Mouse (Mus musculus) lung, embryonic 16.5 days (tissue): ENCODE data around the gene Ptpn7. TPM values are rescaled to one million over a fixed set of nuclear protein-coding genes. Genes with fewer than 3 reads are reported as not detected.

Experiments used
- ATAC-seq: fragments of 200-750 bp; cut with Nextera tagmentation; 2 replicates; pipeline ENCODE4 v1.8.0; 2017; ENCODE audit warnings: low read depth, mild to moderate bottlenecking, moderate library complexity
- H3K27ac ChIP-seq: fragments of 300-500 bp; sonication (generic); 2 replicates; pipeline ENCODE4 v1.5.1; 2014; ENCODE audit warnings: mild to moderate bottlenecking, control low read depth, low read length
- H3K27me3 ChIP-seq: fragments of 300-500 bp; sonication (generic); 2 replicates; pipeline ENCODE4 v1.6.1; 2014; ENCODE audit warnings: low read depth, low read length, mixed read lengths; ENCODE audit not compliant: control insufficient read depth, insufficient read depth
- H3K36me3 ChIP-seq: fragments of 300-500 bp; sonication (generic); 2 replicates; pipeline ENCODE4 v1.6.1; 2014; ENCODE audit warnings: low read length; ENCODE audit not compliant: control insufficient read depth, insufficient read depth
- H3K4me1 ChIP-seq: fragments of 300-500 bp; sonication (generic); replicated peaks from 2 replicates; pipeline ENCODE4 v1.6.1; 2014; ENCODE audit warnings: low read length, mixed read lengths; ENCODE audit not compliant: control insufficient read depth, insufficient read depth
- H3K4me2 ChIP-seq: fragments of 300-500 bp; sonication (generic); 2 replicates; pipeline ENCODE4 v1.6.1; 2014; ENCODE audit warnings: low read depth, low read length, control low read depth
- H3K4me3 ChIP-seq: fragments of 300-500 bp; sonication (generic); 2 replicates; pipeline ENCODE4 v1.5.1; 2014; ENCODE audit warnings: mild to moderate bottlenecking, low read length, control low read depth
- H3K9ac ChIP-seq: fragments of 300-500 bp; sonication (generic); 2 replicates; pipeline ENCODE4 v1.6.1; 2014; ENCODE audit warnings: low read length, control low read depth
- H3K9me3 ChIP-seq: fragments of 300-500 bp; sonication (generic); 2 replicates; pipeline ENCODE4 v1.6.1; 2016; ENCODE audit warnings: low read length; ENCODE audit not compliant: control insufficient read depth
- WGBS: fragments of 180-500 bp; shearing (Covaris S2); extraction: QIAGEN DNeasy Blood & Tissue Kit; methylation state at CpG from one replicate; pipeline ENCODE4 v1.1.7; 2014; 5-methylcytosine and 5-hydroxymethylcytosine counted together
- polyA plus RNA-seq: library from polyadenylated mRNA; unstranded; fragments of >200 nt; fragmentation: Nextera tagmentation; extraction: Ambion mirVana; gene quantifications from 2 replicates; pipeline ENCODE4 v1.2.1, GENCODE M21; 2015

Ptpn7 gene
- polyA plus RNA-seq, 1 experiment from 2014 or later = 4.4 TPM

GRCm38 (mm10) chr1:135112661-135113060 is 19.8 kb upstream of the Ptpn7 start:
- Histone ChIP-seq H3K36me3 (no peaks in the 10 kb centered on the region), H3K27ac (no peak overlapping the region), H3K9me3 (no peaks in the 10 kb centered on the region), H3K9ac (no peak overlapping the region), H3K4me1 (no peaks in the 10 kb centered on the region), H3K27me3 (peaks cover 2% of the 10 kb centered on the region; the same call in 1 of the 2 replicates), H3K4me3 (no peak overlapping the region), H3K4me2 (no peak overlapping the region)
- 6% methylated on average over 8 of the region's 8 CpGs for WGBS
- ATAC-seq = peak; percentile 13; the same call in 1 of the 2 replicates

- no peaks in the 10 kb centered on the region for H3K9me3 ChIP-seq
- H3K4me1 ChIP-seq = peaks cover 5% of the 10 kb centered on the region; the same call in 1 of the 2 replicates
- 91% methylated on average over 8 of the region's 8 CpGs for WGBS
- no peak overlapping the region for H3K9ac ChIP-seq
- no peak overlapping the region for H3K4me2 ChIP-seq
- no peak overlapping the region for H3K27ac ChIP-seq
- ATAC-seq = no peak
- H3K27me3 ChIP-seq = peaks cover 5% of the 10 kb centered on the region; the same call in 1 of the 2 replicates
- no peaks in the 10 kb centered on the region for H3K36me3 ChIP-seq
- no peak overlapping the region for H3K4me3 ChIP-seq
Measured at GRCm38 (mm10) chr1:135124573-135125363, 7.7 kb upstream of the Ptpn7 start.

- no peak overlapping the region for H3K4me3 ChIP-seq
- no peak overlapping the region for H3K9ac ChIP-seq
- H3K9me3 ChIP-seq = no peaks in the 10 kb centered on the region
- H3K36me3 ChIP-seq = no peaks in the 10 kb centered on the region
- peaks cover 5% of the 10 kb centered on the region; the same call in 1 of the 2 replicates for H3K27me3 ChIP-seq
- peaks cover 5% of the 10 kb centered on the region; the same call in 1 of the 2 replicates for H3K4me1 ChIP-seq
- 39% methylated on average over 8 of the region's 8 CpGs for WGBS
- no peak for ATAC-seq
- H3K27ac ChIP-seq = no peak overlapping the region
- no peak overlapping the region for H3K4me2 ChIP-seq
Measured at GRCm38 (mm10) chr1:135125990-135126389, 6.5 kb upstream of the Ptpn7 start.

GRCm38 (mm10) chr1:135126443-135127027 is 6.0 kb upstream of the Ptpn7 start:
- H3K27me3 ChIP-seq = peaks cover 5% of the 10 kb centered on the region; the same call in 1 of the 2 replicates
- no peak overlapping the region for H3K9ac ChIP-seq
- H3K4me1 ChIP-seq = peaks cover 7% of the 10 kb centered on the region; the same call in 1 of the 2 replicates
- no peak overlapping the region for H3K27ac ChIP-seq
- H3K4me3 ChIP-seq = no peak overlapping the region
- no peak overlapping the region for H3K4me2 ChIP-seq
- no peak for ATAC-seq
- WGBS = 43% methylated on average over 4 of the region's 4 CpGs
- H3K36me3 ChIP-seq = no peaks in the 10 kb centered on the region
- H3K9me3 ChIP-seq = no peaks in the 10 kb centered on the region

- 38% methylated on average over 6 of the region's 6 CpGs for WGBS
- Histone ChIP-seq H3K27me3 (peaks cover 5% of the 10 kb centered on the region; the same call in 1 of the 2 replicates), H3K36me3 (no peaks in the 10 kb centered on the region), H3K4me1 (peaks cover 7% of the 10 kb centered on the region; the same call in 1 of the 2 replicates), H3K9me3 (no peaks in the 10 kb centered on the region), H3K27ac (no peak overlapping the region), H3K4me3 (no peak overlapping the region), H3K9ac (no peak overlapping the region), H3K4me2 (no peak overlapping the region)
- ATAC-seq = peak; percentile 37; the same call in 1 of the 2 replicates
Measured at GRCm38 (mm10) chr1:135128011-135128441, 4.5 kb upstream of the Ptpn7 start.

- peaks cover 7% of the 10 kb centered on the region; the same call in 1 of the 2 replicates for H3K4me1 ChIP-seq
- no peak overlapping the region for H3K9ac ChIP-seq
- no peaks in the 10 kb centered on the region for H3K36me3 ChIP-seq
- H3K4me3 ChIP-seq = no peak overlapping the region
- WGBS = 33% methylated on average over 9 of the region's 9 CpGs
- no peak for ATAC-seq
- no peaks in the 10 kb centered on the region for H3K9me3 ChIP-seq
- H3K27me3 ChIP-seq = peaks cover 5% of the 10 kb centered on the region; the same call in 1 of the 2 replicates
- H3K4me2 ChIP-seq = no peak overlapping the region
- no peak overlapping the region for H3K27ac ChIP-seq
Measured at GRCm38 (mm10) chr1:135128986-135129385, 3.5 kb upstream of the Ptpn7 start.

GRCm38 (mm10) chr1:135129543-135130183 is 2.8 kb upstream of the Ptpn7 start:
- H3K27me3 ChIP-seq = peaks cover 5% of the 10 kb centered on the region; the same call in 1 of the 2 replicates
- 76% methylated on average over 9 of the region's 9 CpGs for WGBS
- no peak overlapping the region for H3K4me2 ChIP-seq
- H3K36me3 ChIP-seq = no peaks in the 10 kb centered on the region
- no peak overlapping the region for H3K9ac ChIP-seq
- no peak overlapping the region for H3K4me3 ChIP-seq
- peaks cover 7% of the 10 kb centered on the region; the same call in 1 of the 2 replicates for H3K4me1 ChIP-seq
- ATAC-seq = no peak
- no peak overlapping the region for H3K27ac ChIP-seq
- H3K9me3 ChIP-seq = no peaks in the 10 kb centered on the region

- Histone ChIP-seq H3K9me3 (no peaks in the 10 kb centered on the region), H3K36me3 (no peaks in the 10 kb centered on the region), H3K9ac (no peak overlapping the region), H3K4me2 (no peak overlapping the region), H3K27ac (no peak overlapping the region), H3K4me1 (peaks cover 7% of the 10 kb centered on the region; the same call in 1 of the 2 replicates), H3K4me3 (no peak overlapping the region), H3K27me3 (peaks cover 5% of the 10 kb centered on the region; the same call in 1 of the 2 replicates)
- 58% methylated on average over 2 of the region's 2 CpGs for WGBS
- ATAC-seq = no peak
Measured at GRCm38 (mm10) chr1:135130376-135131018, 2.0 kb upstream of the Ptpn7 start.
